Mouse (Mus musculus): ENCODE data around the gene Cct5. TPM values are rescaled to one million over a fixed set of nuclear protein-coding genes. Genes with fewer than 3 reads are reported as not detected.
A peak's percentile ranks its signal among the peaks of the same experiment; 100 is the strongest.

Cct5 gene
- total and polyA plus RNA-seq, 3 experiments, result 396 to 1,184 (median 798) TPM

GRCm38 (mm10) chr15:31586519-31586918, 15.1 kb downstream of the Cct5 start (continued):
- TF ChIP-seq BHLHE40 (IDR thresholded peaks at IDR 0.05; ENCODE audit: borderline replicate concordance, low read depth, low read length), result peak; percentile 65; the same call in 1 of the 2 replicates

DNA sequence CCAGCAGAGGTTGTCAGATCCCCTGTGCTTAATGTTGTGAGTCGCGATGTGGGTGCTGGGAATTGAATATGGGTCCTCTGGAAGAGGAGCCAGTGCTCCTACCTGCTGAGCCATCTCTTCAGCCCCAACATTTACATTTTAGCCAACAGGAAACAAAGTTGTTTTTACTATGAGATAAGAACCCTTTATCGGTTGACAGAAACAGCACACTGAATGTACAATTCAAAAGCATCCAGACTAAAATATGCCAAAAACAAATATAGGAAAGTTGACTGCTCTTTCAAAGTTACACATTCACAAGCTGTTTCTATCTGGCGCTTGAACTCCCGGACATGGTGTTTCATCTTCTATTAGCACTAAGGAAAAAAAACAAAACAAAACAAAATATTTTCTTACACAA, 15.5 kb downstream of the Cct5 start:
- Histone ChIP-seq H3K9ac (ENCODE audit: control insufficient read depth, low read depth, low read length, poor library complexity, severe bottlenecking) (peak overlapping the region; percentile 45), H3K9me3 (replicated peaks; ENCODE audit: insufficient read depth, low read length) (no peaks in the 10 kb centered on the region), H3K4me3 (ENCODE audit: control insufficient read depth in 1 of 2, insufficient read depth in 1 of 2, low read depth in 2 of 2, low read length in 2 of 2) (peak overlapping the region; percentile 22 to 28; a peak in 3 of 4 replicates), H3K27me3 (ENCODE audit: control insufficient read depth in 1 of 2, insufficient read depth in 2 of 2, low read length in 2 of 2) (no peaks in the 10 kb centered on the region), H3K27ac (ENCODE audit: control insufficient read depth, low read depth, low read length) (peak overlapping the region; percentile 30), H3K79me2 (ENCODE audit: control insufficient read depth, insufficient read depth, low read length, poor library complexity) (no peaks in the 10 kb centered on the region), H3K4me1 (ENCODE audit: control insufficient read depth in 1 of 2, insufficient read depth in 2 of 2, low read length in 2 of 2) (peaks cover 2 to 20% of the 10 kb centered on the region in 2 experiments), H3K36me3 (ENCODE audit: control insufficient read depth in 1 of 2, insufficient read depth in 2 of 2, low read length in 2 of 2) (peaks cover 4 to 14% of the 10 kb centered on the region in 2 experiments)
- TF ChIP-seq GATA1 (IDR thresholded peaks at IDR 0.05; ENCODE audit: low read depth, low read length) (peak; percentile 91), GABPA (IDR thresholded peaks at IDR 0.05; ENCODE audit: low read depth, low read length) (no peak), UBTF (IDR thresholded peaks at IDR 0.05; ENCODE audit: borderline replicate concordance, insufficient read depth, low read depth, low read length) (no peak), MAFK (IDR thresholded peaks at IDR 0.05; ENCODE audit: borderline replicate concordance, low read depth, low read length) (0 out of 2 replicates have a peak, but pooled peaks have one; percentile 16), USF2 (IDR thresholded peaks at IDR 0.05; ENCODE audit: borderline replicate concordance in 1 of 2, insufficient read depth in 1 of 2, low read depth in 1 of 2, low read length in 2 of 2) (no peak), CHD1 (IDR thresholded peaks at IDR 0.05; ENCODE audit: low read depth, low read length) (peak; percentile 71; the same call in 1 of the 2 replicates), TAL1 (IDR thresholded peaks at IDR 0.05; ENCODE audit: low read length) (no peak), TCF12 (IDR thresholded peaks at IDR 0.05; ENCODE audit: low read depth, low read length) (peak; percentile 63; the same call in 1 of the 2 replicates), POLR2AphosphoS2 (IDR thresholded peaks at IDR 0.05; ENCODE audit: low read length) (no peak), JUND (IDR thresholded peaks at IDR 0.05; ENCODE audit: low read depth, low read length) (no peak), EP300 (IDR thresholded peaks at IDR 0.05; ENCODE audit: low read depth in 1 of 2, low read length in 2 of 2) (peak; percentile 74 to 81), SIN3A (IDR thresholded peaks at IDR 0.05; ENCODE audit: low read length) (peak; percentile 30; the same call in 1 of the 2 replicates), MAX (IDR thresholded peaks at IDR 0.05; ENCODE audit: low read length) (no peak), RAD21 (IDR thresholded peaks at IDR 0.05; ENCODE audit: low read depth, low read length) (no peak), ETS1 (IDR thresholded peaks at IDR 0.05; ENCODE audit: low read depth, low read length) (peak; percentile 60), SMC3 (IDR thresholded peaks at IDR 0.05; ENCODE audit: low read depth, low read length) (no peak), ELF1 (IDR thresholded peaks at IDR 0.05; ENCODE audit: low read depth, low read length) (no peak)
- no peak for DNase-seq (ENCODE audit: low read depth, low spot score)

GRCm38 (mm10) chr15:31585238-31585637, 16.4 kb downstream of the Cct5 start:
- no peak overlapping the region for H3K9ac ChIP-seq (ENCODE audit: control insufficient read depth, low read depth, low read length, poor library complexity, severe bottlenecking)
- H3K79me2 ChIP-seq (ENCODE audit: control insufficient read depth, insufficient read depth, low read length, poor library complexity), result no peaks in the 10 kb centered on the region
- TF ChIP-seq ELF1 (IDR thresholded peaks at IDR 0.05; ENCODE audit: low read depth, low read length) (no peak), GATA1 (IDR thresholded peaks at IDR 0.05; ENCODE audit: low read depth, low read length) (no peak), MEF2A (IDR thresholded peaks at IDR 0.05; ENCODE audit: extremely low read depth, insufficient replicate concordance, low read depth, low read length, poor library complexity, severe bottlenecking) (no peak)
- H3K4me3 ChIP-seq (ENCODE audit: control insufficient read depth in 1 of 2, insufficient read depth in 1 of 2, low read depth in 2 of 2, low read length in 2 of 2), result no peak overlapping the region
- no peak overlapping the region for H3K27ac ChIP-seq (ENCODE audit: control insufficient read depth, low read depth, low read length)
- H3K36me3 ChIP-seq (ENCODE audit: control insufficient read depth in 1 of 2, insufficient read depth in 2 of 2, low read length in 2 of 2), result peaks cover 0 to 14% of the 10 kb centered on the region in 2 experiments; a peak in 3 of 4 replicates
- no peak for DNase-seq (ENCODE audit: low read depth, low spot score)
- H3K27me3 ChIP-seq (ENCODE audit: control insufficient read depth in 1 of 2, insufficient read depth in 2 of 2, low read length in 2 of 2), result no peaks in the 10 kb centered on the region
- no peaks in the 10 kb centered on the region for H3K9me3 ChIP-seq (replicated peaks; ENCODE audit: insufficient read depth, low read length)
- H3K4me1 ChIP-seq (ENCODE audit: control insufficient read depth in 1 of 2, insufficient read depth in 2 of 2, low read length in 2 of 2), result peaks cover 2 to 20% of the 10 kb centered on the region in 2 experiments

Measured in MEL (cell line).